Mouse (Mus musculus) gonadal fat pad, adult 2 months (tissue): ENCODE results near the gene Rnase9. TPM values are rescaled to one million over a fixed set of nuclear protein-coding genes. Genes with fewer than 3 reads are reported as not detected.
A peak's percentile ranks its signal among the peaks of the same experiment; 100 is the strongest.
"Not testable (repeated sequence)": the region's sequence is repeated elsewhere in the genome, so short reads cannot be mapped to it uniquely, and the experiment has no call there.

Experiments
- DNase-seq: peaks from one replicate; pipeline ENCODE4 v3.0.0-alpha.2; 2012; ENCODE audit warnings: low read depth
- polyA plus RNA-seq: library from polyadenylated mRNA; depleted of rRNA; stranded (reverse); fragments of >200 nt; gene quantifications from 2 replicates; pipeline ENCODE4 v1.2.3, GENCODE M21; 2012

Rnase9 gene
- polyA plus RNA-seq, 1 experiment, result 470 TPM

- no peak for DNase-seq
These were observed 8.4 kb upstream of the Rnase9 start, which contains the start of gene Rnase11 for GRCm38 (mm10) chr14:51050063-51050462. Rnase11 (minus strand) TSS chr14:51050163.

GRCm38 (mm10) chr14:51047846-51048245 lies 6.2 kb upstream of the Rnase9 start:
- no peak for DNase-seq

- DNase-seq, result no peak
These were observed 5.5 kb downstream of the Rnase9 start for GRCm38 (mm10) chr14:51036214-51036613.

GRCm38 (mm10) chr14:51035206-51035605 lies 6.5 kb downstream of the Rnase9 start:
- no peak for DNase-seq

GRCm38 (mm10) chr14:51027387-51028155 lies 14.1 kb downstream of the Rnase9 start:
- no peak for DNase-seq

GRCm38 (mm10) chr14:51026391-51027133 lies 15.1 kb downstream of the Rnase9 start:
- no peak for DNase-seq

GRCm38 (mm10) chr14:51024820-51025219 lies 16.8 kb downstream of the Rnase9 start:
- no peak for DNase-seq

- no peak for DNase-seq
These were observed 18.2 kb downstream of the Rnase9 start for GRCm38 (mm10) chr14:51023457-51023856.

GRCm38 (mm10) chr14:51017256-51017655 lies 24.4 kb downstream of the Rnase9 start:
- no peak for DNase-seq

GRCm38 (mm10) chr14:51015780-51016179 lies 25.9 kb downstream of the Rnase9 start:
- no peak for DNase-seq

- DNase-seq, result not testable (repeated sequence)
These were observed 26.9 kb downstream of the Rnase9 start for GRCm38 (mm10) chr14:51014724-51015123.

- DNase-seq, result no peak
These were observed 32.1 kb downstream of the Rnase9 start for GRCm38 (mm10) chr14:51009572-51009971.

- no peak for DNase-seq
These were observed 32.9 kb downstream of the Rnase9 start for GRCm38 (mm10) chr14:51008781-51009180.

- DNase-seq, result peak; percentile 98
These were observed 33.6 kb downstream of the Rnase9 start for GRCm38 (mm10) chr14:51007914-51008713.

GRCm38 (mm10) chr14:51007152-51007801 lies 34.4 kb downstream of the Rnase9 start, which contains the start of gene Rnase10:
Rnase10 (plus strand) TSS chr14:51007751.
- DNase-seq, result no peak

GRCm38 (mm10) chr14:50997999-50998666 lies 43.5 kb downstream of the Rnase9 start:
- DNase-seq, result no peak

- no peak for DNase-seq
These were observed 44.6 kb downstream of the Rnase9 start for GRCm38 (mm10) chr14:50997088-50997487.

- no peak for DNase-seq
These were observed 50.6 kb downstream of the Rnase9 start for GRCm38 (mm10) chr14:50991037-50991436.
